Mouse (Mus musculus): ENCODE results near the gene Arl6. TPM values are rescaled to one million over a fixed set of nuclear protein-coding genes. Genes with fewer than 3 reads are reported as not detected.

Arl6 gene
- polyA plus RNA-seq (2015; fragmentation: Illumina TruSeq; extraction: RNeasy Lipid Tissue Mini Kit (QIAGEN cat#74804); ENCODE audit: insufficient read depth, low replicate concordance): 5.8 TPM

DNA sequence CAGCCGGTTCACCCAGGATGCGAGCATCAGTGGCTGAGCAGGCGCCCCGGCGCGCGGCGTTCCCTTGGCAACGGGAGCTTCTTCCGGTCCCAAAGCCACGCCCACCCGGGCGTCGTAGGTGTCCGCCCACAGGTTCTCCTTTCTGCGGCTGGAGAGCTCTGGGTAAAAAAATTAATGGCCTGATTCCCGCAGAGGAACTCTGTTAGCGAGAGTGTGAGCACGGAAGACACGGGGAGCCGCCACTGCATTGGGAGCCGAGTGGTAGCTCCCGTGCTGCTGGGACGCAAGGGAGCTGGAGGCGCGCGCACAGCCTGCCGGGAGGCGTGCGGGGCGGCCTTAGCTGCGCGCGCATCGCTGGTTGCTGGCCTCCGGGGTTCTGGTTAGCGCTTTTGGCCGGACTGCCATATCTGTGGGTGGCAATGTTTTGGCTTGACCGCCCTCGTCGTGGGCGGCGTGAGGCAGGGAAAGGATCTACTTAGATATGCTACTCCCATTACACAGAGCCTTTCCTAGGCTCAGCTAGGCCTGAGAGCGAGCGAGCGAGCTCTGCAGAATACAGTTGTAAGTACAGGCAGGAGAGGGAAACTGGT is at the start of gene Arl6:
Arl6 (minus strand) TSS at position 290 of the 590 bp plus-strand sequence.

DNA sequence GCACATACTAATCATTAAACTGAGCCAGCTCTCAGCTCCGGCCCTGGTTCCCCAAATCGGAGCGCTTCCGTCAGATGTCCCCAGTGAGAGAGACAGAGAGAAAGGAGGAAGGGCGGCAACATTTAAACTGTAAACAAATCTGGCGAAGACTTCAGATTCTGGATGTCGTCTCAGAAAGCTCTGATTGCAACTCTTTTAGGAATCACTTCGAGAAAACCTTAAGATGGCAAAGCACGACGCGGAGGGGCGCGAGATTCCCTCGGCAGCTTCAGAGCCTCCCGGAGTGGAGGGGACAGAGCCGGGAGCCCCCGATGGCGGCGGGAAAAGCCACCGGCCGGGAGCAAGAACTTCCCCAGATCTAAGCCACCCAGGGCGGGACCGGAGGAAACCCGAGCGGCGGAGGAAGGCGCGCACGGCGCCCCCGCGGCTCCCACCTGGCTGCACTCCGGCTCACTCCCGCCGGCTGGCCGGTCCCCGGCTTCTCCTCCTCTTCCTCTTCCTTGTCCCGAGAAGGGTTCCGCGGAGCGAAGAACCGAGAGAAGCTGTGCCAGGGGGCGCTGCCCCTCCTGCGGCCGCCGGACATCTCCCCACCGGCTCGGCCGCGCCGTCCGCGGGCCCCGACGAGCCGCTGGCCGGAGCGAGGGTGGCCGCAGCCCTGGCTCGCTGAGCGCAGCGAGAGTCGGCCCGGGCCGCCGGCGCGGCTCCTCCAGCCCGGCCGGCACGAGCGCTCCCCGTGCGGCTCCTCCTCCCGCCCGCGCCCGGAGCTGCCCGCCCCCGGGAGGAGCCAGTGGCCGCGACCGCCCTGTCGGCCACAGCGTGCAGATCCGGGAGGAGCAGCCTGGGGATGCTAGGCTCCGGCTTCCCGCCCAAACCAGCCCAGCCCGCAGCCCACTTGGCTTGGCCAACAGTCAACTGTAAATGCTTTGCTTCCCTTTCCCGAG is 38.6 kb downstream of the Arl6 start, which contains the start of gene Crybg3:
Crybg3 (minus strand) TSS at position 669 of the 941 bp plus-strand sequence.

Other genes starting within 250 kb of the Arl6 start
- not detected for gene Gabrr3, start 232.1 kb downstream of the Arl6 start, polyA plus RNA-seq (2015; fragmentation: Illumina TruSeq; extraction: RNeasy Lipid Tissue Mini Kit (QIAGEN cat#74804); ENCODE audit: insufficient read depth, low replicate concordance)
- 66.3 TPM for gene Riox2, start 167.6 kb downstream of the Arl6 start, polyA plus RNA-seq (2015; fragmentation: Illumina TruSeq; extraction: RNeasy Lipid Tissue Mini Kit (QIAGEN cat#74804); ENCODE audit: insufficient read depth, low replicate concordance)
- 10.6 TPM for gene Crybg3, start 38.4 kb downstream of the Arl6 start, polyA plus RNA-seq (2015; fragmentation: Illumina TruSeq; extraction: RNeasy Lipid Tissue Mini Kit (QIAGEN cat#74804); ENCODE audit: insufficient read depth, low replicate concordance)